Mouse (Mus musculus) myocyte (in vitro differentiated cells): ENCODE results near the gene Gm37240. TPM values are rescaled to one million over a fixed set of nuclear protein-coding genes. Genes with fewer than 3 reads are reported as not detected.

Experiments used
- H3K27me3 ChIP-seq: one replicate; pipeline ENCODE4 v1.6.1; 2011; ENCODE audit not compliant: control insufficient read depth, insufficient read depth, insufficient read length
- H3K36me3 ChIP-seq: one replicate; pipeline ENCODE4 v1.6.1; 2011; ENCODE audit not compliant: control insufficient read depth, insufficient read depth
- H3K4me2 ChIP-seq: one replicate; pipeline ENCODE4 v1.6.1; 2011; ENCODE audit warnings: low read depth, control low read depth
- H3K4me3 ChIP-seq: one replicate; pipeline ENCODE4 v1.5.1; 2011; ENCODE audit warnings: mild to moderate bottlenecking, control low read depth, moderate library complexity
- H3K79me2 ChIP-seq: one replicate; pipeline ENCODE4 v1.6.1; 2011; ENCODE audit not compliant: control insufficient read depth, insufficient read depth
- H3ac ChIP-seq: one replicate; pipeline ENCODE4 v1.6.1; 2011; ENCODE audit not compliant: control insufficient read depth, insufficient read length
- CEBPB ChIP-seq: IDR thresholded peaks from 2 replicates; pipeline ENCODE4 v1.6.1; 2011; ENCODE audit warnings: mild to moderate bottlenecking, moderate library complexity; ENCODE audit not compliant: poor library complexity, insufficient read depth, severe bottlenecking
- E2F4 ChIP-seq: IDR thresholded peaks from one replicate; pipeline ENCODE4 v1.6.1; 2011; ENCODE audit warnings: mild to moderate bottlenecking, control low read depth, moderate library complexity; ENCODE audit not compliant: insufficient read depth
- MAX ChIP-seq: IDR thresholded peaks from one replicate; pipeline ENCODE4 v1.6.1; 2011; ENCODE audit warnings: low read depth, mild to moderate bottlenecking, control low read depth
- MYOD1 ChIP-seq, 3 experiments: IDR thresholded peaks; one replicate each; pipeline ENCODE4 v1.6.1; 2011; ENCODE audit warnings: control low read depth in 2 of 3, low read depth in 2 of 3, mild to moderate bottlenecking in 2 of 3, moderate library complexity in 1 of 3; ENCODE audit not compliant: insufficient read length in 2 of 3, control insufficient read depth in 1 of 3
- MYOG ChIP-seq, 3 experiments: IDR thresholded peaks; one replicate each; pipeline ENCODE4 v1.6.1; 2011; ENCODE audit warnings: control low read depth in 2 of 3, low read depth in 2 of 3, mild to moderate bottlenecking in 2 of 3; ENCODE audit not compliant: insufficient read length in 2 of 3, control insufficient read depth in 1 of 3, insufficient read depth in 1 of 3
- POLR2A ChIP-seq: IDR thresholded peaks from one replicate; pipeline ENCODE4 v1.6.1; 2011; ENCODE audit warnings: low read depth, mild to moderate bottlenecking, control low read depth, moderate library complexity; ENCODE audit not compliant: insufficient read length
- POLR2AphosphoS2 ChIP-seq: IDR thresholded peaks from one replicate; pipeline ENCODE4 v1.6.1; 2011; ENCODE audit warnings: low read depth, control low read depth; ENCODE audit not compliant: insufficient read length
- REST ChIP-seq: IDR thresholded peaks from one replicate; pipeline ENCODE4 v1.6.1; 2011; ENCODE audit warnings: mild to moderate bottlenecking, control low read depth, moderate library complexity; ENCODE audit not compliant: insufficient read depth, insufficient read length
- SRF ChIP-seq: IDR thresholded peaks from one replicate; pipeline ENCODE4 v1.6.1; 2011; ENCODE audit warnings: low read depth; ENCODE audit not compliant: control insufficient read depth, insufficient read length
- TCF12 ChIP-seq: IDR thresholded peaks from one replicate; pipeline ENCODE4 v1.6.1; 2011; ENCODE audit warnings: mild to moderate bottlenecking, control low read depth; ENCODE audit not compliant: poor library complexity, insufficient read depth, severe bottlenecking
- TCF3 ChIP-seq: IDR thresholded peaks from one replicate; pipeline ENCODE4 v1.6.1; 2011; ENCODE audit warnings: low read depth, control low read depth; ENCODE audit not compliant: insufficient read length
- USF1 ChIP-seq: IDR thresholded peaks from one replicate; pipeline ENCODE4 v1.6.1; 2011; ENCODE audit warnings: low read depth, mild to moderate bottlenecking, control low read depth, moderate library complexity
- polyA plus RNA-seq: library from polyadenylated mRNA; unstranded; fragments of >200 nt; fragmentation: generic; extraction: Trizol; gene quantifications from one replicate; pipeline ENCODE4 v1.2.1, GENCODE M21; 2012; ENCODE audit warnings: missing spikeins

The Gm37240 gene
- polyA plus RNA-seq, 1 experiment, result 8.7 TPM

GRCm38 (mm10) chr3:85080882-85081558 lies 806.3 kb downstream of the Gm37240 start:
- H3ac ChIP-seq, result no peak overlapping the region
- H3K27me3 ChIP-seq, result no peaks in the 10 kb centered on the region
- no peaks in the 10 kb centered on the region for H3K79me2 ChIP-seq
- no peak overlapping the region for H3K4me2 ChIP-seq
- H3K36me3 ChIP-seq, result no peaks in the 10 kb centered on the region
- TF ChIP-seq E2F4 (no peak), MAX (no peak), USF1 (no peak), SRF (no peak), POLR2A (no peak), CEBPB (no peak), TCF3 (no peak), MYOG (IDR thresholded peaks at IDR 0.05; ENCODE audit: control insufficient read depth in 1 of 3, insufficient read depth in 1 of 3, insufficient read length in 2 of 3, low read depth in 2 of 3) (no peak)
- H3K4me3 ChIP-seq, result no peak overlapping the region

GRCm38 (mm10) chr3:85064113-85064512 lies 823.2 kb downstream of the Gm37240 start:
- no peak overlapping the region for H3K4me3 ChIP-seq
- no peaks in the 10 kb centered on the region for H3K36me3 ChIP-seq
- H3K4me2 ChIP-seq, result peak overlapping the region; percentile 32
- no peaks in the 10 kb centered on the region for H3K79me2 ChIP-seq
- H3ac ChIP-seq, result no peak overlapping the region
- H3K27me3 ChIP-seq, result no peaks in the 10 kb centered on the region
- no peak for TF ChIP-seq E2F4
- no peak for TF ChIP-seq CEBPB
- no peak for TF ChIP-seq MYOD1 (IDR thresholded peaks at IDR 0.05; ENCODE audit: control insufficient read depth in 1 of 3, insufficient read length in 2 of 3, low read depth in 2 of 3)
- no peak for TF ChIP-seq TCF3
- TF ChIP-seq MAX, result no peak
- no peak for TF ChIP-seq MYOG (IDR thresholded peaks at IDR 0.05; ENCODE audit: control insufficient read depth in 1 of 3, insufficient read depth in 1 of 3, insufficient read length in 2 of 3, low read depth in 2 of 3)
- no peak for TF ChIP-seq USF1
- no peak for TF ChIP-seq POLR2AphosphoS2
- no peak for TF ChIP-seq REST
- no peak for TF ChIP-seq POLR2A

- Histone ChIP-seq H3ac (no peak overlapping the region), H3K4me3 (no peak overlapping the region), H3K27me3 (no peaks in the 10 kb centered on the region), H3K36me3 (no peaks in the 10 kb centered on the region), H3K79me2 (no peaks in the 10 kb centered on the region), H3K4me2 (no peak overlapping the region)
- TF ChIP-seq REST (no peak), TCF3 (no peak), CEBPB (no peak), SRF (no peak), MYOD1 (IDR thresholded peaks at IDR 0.05; ENCODE audit: control insufficient read depth in 1 of 3, insufficient read length in 2 of 3, low read depth in 2 of 3) (no peak), POLR2A (no peak), MAX (no peak), MYOG (IDR thresholded peaks at IDR 0.05; ENCODE audit: control insufficient read depth in 1 of 3, insufficient read depth in 1 of 3, insufficient read length in 2 of 3, low read depth in 2 of 3) (no peak), E2F4 (no peak), TCF12 (no peak), USF1 (no peak), POLR2AphosphoS2 (no peak)
Observed at GRCm38 (mm10) chr3:85060153-85060552, 827.2 kb downstream of the Gm37240 start.

GRCm38 (mm10) chr3:85057245-85057644 lies 830.1 kb downstream of the Gm37240 start:
- no peak overlapping the region for H3K4me3 ChIP-seq
- TF ChIP-seq TCF3 (no peak), POLR2A (no peak), MYOG (IDR thresholded peaks at IDR 0.05; ENCODE audit: control insufficient read depth in 1 of 3, insufficient read depth in 1 of 3, insufficient read length in 2 of 3, low read depth in 2 of 3) (no peak), SRF (no peak), E2F4 (no peak), REST (no peak), TCF12 (no peak), CEBPB (no peak), MAX (no peak)
- H3K36me3 ChIP-seq, result no peaks in the 10 kb centered on the region
- H3ac ChIP-seq, result no peak overlapping the region
- H3K4me2 ChIP-seq, result no peak overlapping the region
- no peaks in the 10 kb centered on the region for H3K79me2 ChIP-seq
- no peaks in the 10 kb centered on the region for H3K27me3 ChIP-seq

- Histone ChIP-seq H3K36me3 (no peaks in the 10 kb centered on the region), H3ac (no peak overlapping the region), H3K27me3 (no peaks in the 10 kb centered on the region), H3K4me2 (no peak overlapping the region), H3K79me2 (no peaks in the 10 kb centered on the region), H3K4me3 (no peak overlapping the region)
- no peak for TF ChIP-seq MYOD1 (IDR thresholded peaks at IDR 0.05; ENCODE audit: control insufficient read depth in 1 of 3, insufficient read length in 2 of 3, low read depth in 2 of 3)
- TF ChIP-seq USF1, result no peak
- TF ChIP-seq SRF, result no peak
- TF ChIP-seq E2F4, result no peak
- no peak for TF ChIP-seq POLR2AphosphoS2
- no peak for TF ChIP-seq TCF3
- no peak for TF ChIP-seq MAX
- TF ChIP-seq POLR2A, result no peak
- no peak for TF ChIP-seq MYOG (IDR thresholded peaks at IDR 0.05; ENCODE audit: control insufficient read depth in 1 of 3, insufficient read depth in 1 of 3, insufficient read length in 2 of 3, low read depth in 2 of 3)
- no peak for TF ChIP-seq REST
- TF ChIP-seq CEBPB, result no peak
- TF ChIP-seq TCF12, result no peak
Observed at GRCm38 (mm10) chr3:85053526-85053925, 833.8 kb downstream of the Gm37240 start.
